Mouse (Mus musculus): Measurements from ENCODE around the gene Sftpa1.
A peak's percentile ranks its signal among the peaks of the same experiment; 100 is the strongest.

Sftpa1 gene

GRCm38 (mm10) chr14:41131540-41131939, at the start of gene Sftpa1:
Gene Sftpa1, plus strand, starts transcription at chr14:41131782.
- DNase-seq (ENCODE audit: low read depth, low spot score), result no peak

GRCm38 (mm10) chr14:41082408-41082807, 49.2 kb upstream of the Sftpa1 start:
- DNase-seq (ENCODE audit: low read depth, low spot score), result no peak

GRCm38 (mm10) chr14:41087509-41087908, 44.1 kb upstream of the Sftpa1 start:
- DNase-seq (ENCODE audit: low read depth, low spot score), result no peak

GRCm38 (mm10) chr14:41090777-41091176, 40.8 kb upstream of the Sftpa1 start:
- DNase-seq (ENCODE audit: low read depth, low spot score), result no peak

- no peak for DNase-seq (ENCODE audit: low read depth, low spot score)
Observed at GRCm38 (mm10) chr14:41094114-41094513, 37.5 kb upstream of the Sftpa1 start.

GRCm38 (mm10) chr14:41096296-41096860, 35.2 kb upstream of the Sftpa1 start:
- no peak for DNase-seq (ENCODE audit: low read depth, low spot score)

- peak; percentile 60 for DNase-seq (ENCODE audit: low read depth, low spot score)
Observed at GRCm38 (mm10) chr14:41098726-41099125, 32.9 kb upstream of the Sftpa1 start.

- DNase-seq (ENCODE audit: low read depth, low spot score), result no peak
Observed at GRCm38 (mm10) chr14:41100712-41101111, 30.9 kb upstream of the Sftpa1 start.

GRCm38 (mm10) chr14:41101242-41101641, 30.3 kb upstream of the Sftpa1 start:
- no peak for DNase-seq (ENCODE audit: low read depth, low spot score)

- no peak for DNase-seq (ENCODE audit: low read depth, low spot score)
Observed at GRCm38 (mm10) chr14:41102269-41102668, 29.3 kb upstream of the Sftpa1 start.

- no peak for DNase-seq (ENCODE audit: low read depth, low spot score)
Observed at GRCm38 (mm10) chr14:41104853-41105444, 26.6 kb upstream of the Sftpa1 start, which contains the start of gene Mat1a. Gene Mat1a, plus strand, starts transcription at chr14:41105035.

GRCm38 (mm10) chr14:41111031-41111668, 20.4 kb upstream of the Sftpa1 start:
- DNase-seq (ENCODE audit: low read depth, low spot score), result no peak

- DNase-seq (ENCODE audit: low read depth, low spot score), result no peak
Observed at GRCm38 (mm10) chr14:41112944-41113343, 18.6 kb upstream of the Sftpa1 start.

GRCm38 (mm10) chr14:41116271-41116670, 15.3 kb upstream of the Sftpa1 start:
- no peak for DNase-seq (ENCODE audit: low read depth, low spot score)

GRCm38 (mm10) chr14:41124683-41125082, 6.9 kb upstream of the Sftpa1 start:
- DNase-seq (ENCODE audit: low read depth, low spot score), result no peak

- no peak for DNase-seq (ENCODE audit: low read depth, low spot score)
Observed at GRCm38 (mm10) chr14:41127997-41128396, 3.6 kb upstream of the Sftpa1 start.

- DNase-seq (ENCODE audit: low read depth, low spot score), result no peak
Observed at GRCm38 (mm10) chr14:41137006-41137405, 5.4 kb downstream of the Sftpa1 start.

GRCm38 (mm10) chr14:41140686-41141085, 9.1 kb downstream of the Sftpa1 start:
- no peak for DNase-seq (ENCODE audit: low read depth, low spot score)

- DNase-seq (ENCODE audit: low read depth, low spot score), result no peak
Observed at GRCm38 (mm10) chr14:41146035-41146434, 14.5 kb downstream of the Sftpa1 start.

- no peak for DNase-seq (ENCODE audit: low read depth, low spot score)
Observed at GRCm38 (mm10) chr14:41146922-41147321, 15.3 kb downstream of the Sftpa1 start.

- DNase-seq (ENCODE audit: low read depth, low spot score), result no peak
Observed at GRCm38 (mm10) chr14:41147356-41147755, 15.8 kb downstream of the Sftpa1 start.

- no peak for DNase-seq (ENCODE audit: low read depth, low spot score)
Observed at GRCm38 (mm10) chr14:41151220-41151898, 19.8 kb downstream of the Sftpa1 start, which contains the start of gene Mbl1. Gene Mbl1, plus strand, starts transcription at chr14:41151458.

All from telencephalon, adult 2 months (tissue).